Mouse (Mus musculus) heart, adult 2 months (tissue): Measurements from ENCODE around the gene Slit1.

Source experiments
- CTCF ChIP-seq: fragments of 200-600 bp; IDR thresholded peaks from 2 replicates; pipeline ENCODE4 v1.8.1; 2022; ENCODE audit warnings: antibody characterized with exemption, mild to moderate bottlenecking, moderate library complexity
- EP300 ChIP-seq: fragments of 200-500 bp; IDR thresholded peaks from 2 replicates; pipeline ENCODE4 v1.6.1; 2011; ENCODE audit warnings: low read depth, low read length, control low read depth; ENCODE audit not compliant: insufficient read depth
- POLR2A ChIP-seq: fragments of 200-500 bp; IDR thresholded peaks from 2 replicates; pipeline ENCODE4 v1.6.1; 2011; ENCODE audit warnings: mild to moderate bottlenecking, low read depth, low read length, control low read depth; ENCODE audit not compliant: insufficient read depth

DNA sequence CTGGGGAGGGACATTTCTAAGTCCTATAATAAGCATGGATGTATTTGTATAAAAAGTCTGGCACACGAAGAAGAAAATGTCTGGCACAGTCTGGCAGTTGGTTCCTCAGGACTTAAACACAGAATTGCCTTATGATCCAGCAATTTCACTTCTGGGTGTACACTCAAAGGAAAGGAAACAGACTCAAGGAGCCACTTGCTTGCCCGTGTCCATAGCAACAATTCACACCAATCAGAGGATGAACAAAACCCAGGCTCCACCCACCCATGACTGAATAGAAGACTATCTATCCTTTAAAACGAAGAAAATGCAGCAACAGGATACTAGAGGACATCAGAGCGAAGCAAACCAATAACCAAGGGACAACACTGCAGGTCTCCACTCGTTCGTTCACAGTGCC lies 48.4 kb downstream of the Slit1 start:
- TF ChIP-seq POLR2A (no peak), CTCF (no peak), EP300 (no peak)
